Mouse (Mus musculus) heart, adult 9 months (tissue): ENCODE results near the gene Zfp593.

ENCODE experiments used
- DNase-seq, 2 experiments: peaks; one replicate each; pipeline ENCODE4 v3.0.0; 2022; ENCODE audit warnings: low spot score in 2 of 2

Gene Zfp593

GRCm38 (mm10) chr4:134257198-134258009, 12.0 kb upstream of the Zfp593 start:
- DNase-seq, result no peak

- DNase-seq, result peak; percentile 33 to 55
These were observed 11.2 kb upstream of the Zfp593 start for GRCm38 (mm10) chr4:134256407-134257197.

GRCm38 (mm10) chr4:134255854-134256253, 10.5 kb upstream of the Zfp593 start:
- no peak for DNase-seq

GRCm38 (mm10) chr4:134254835-134255234, 9.4 kb upstream of the Zfp593 start:
- DNase-seq, result no peak

- DNase-seq, result peak in 1 of 2 experiments; percentile 33
These were observed 8.4 kb upstream of the Zfp593 start, which contains the start of gene Grrp1 for GRCm38 (mm10) chr4:134253722-134254324. Gene Grrp1 (minus strand): TSS chr4:134254106.

- DNase-seq, result no peak
These were observed 7.7 kb upstream of the Zfp593 start for GRCm38 (mm10) chr4:134252911-134253721.

GRCm38 (mm10) chr4:134252131-134252910, 6.9 kb upstream of the Zfp593 start:
- DNase-seq, result no peak

GRCm38 (mm10) chr4:134251241-134252130, 6.1 kb upstream of the Zfp593 start:
- no peak for DNase-seq

- no peak for DNase-seq
These were observed 5.5 kb upstream of the Zfp593 start for GRCm38 (mm10) chr4:134250930-134251240.

GRCm38 (mm10) chr4:134250116-134250929, 4.9 kb upstream of the Zfp593 start:
- no peak for DNase-seq

GRCm38 (mm10) chr4:134249651-134250050, 4.3 kb upstream of the Zfp593 start:
- DNase-seq, result peak in 1 of 2 experiments; percentile 59

- DNase-seq, result no peak
These were observed 1.4 kb upstream of the Zfp593 start, which contains the start of gene Gm30191 for GRCm38 (mm10) chr4:134246719-134247258. Gene Gm30191 (plus strand): TSS chr4:134246935.

GRCm38 (mm10) chr4:134246256-134246655, 864 bp upstream of the Zfp593 start:
- no peak for DNase-seq

GRCm38 (mm10) chr4:134243516-134244250, 1.7 kb downstream of the Zfp593 start, which contains the start of gene E130218I03Rik:
Gene E130218I03Rik (plus strand): TSS chr4:134243662.
- DNase-seq, result no peak

GRCm38 (mm10) chr4:134238686-134239085, 6.7 kb downstream of the Zfp593 start:
- no peak for DNase-seq

- DNase-seq, result peak in 1 of 2 experiments; percentile 69
These were observed 7.1 kb downstream of the Zfp593 start, which contains the start of gene Cnksr1 for GRCm38 (mm10) chr4:134238279-134238651. Gene Cnksr1 (minus strand): TSS chr4:134238399.

- DNase-seq, result no peak
These were observed 7.7 kb downstream of the Zfp593 start for GRCm38 (mm10) chr4:134237582-134238278.
